Mouse (Mus musculus) urinary bladder, postnatal 4 days (tissue): Measurements from ENCODE around the gene Ets2.
"Not testable (repeated sequence)": the region's sequence is repeated elsewhere in the genome, so short reads cannot be mapped to it uniquely, and the experiment has no call there.

ENCODE experiments used
- DNase-seq, 2 experiments: peaks; one replicate each; pipeline ENCODE4 v3.0.0; 2021 to 2022; ENCODE audit warnings: low spot score in 2 of 2

Ets2 gene

DNA sequence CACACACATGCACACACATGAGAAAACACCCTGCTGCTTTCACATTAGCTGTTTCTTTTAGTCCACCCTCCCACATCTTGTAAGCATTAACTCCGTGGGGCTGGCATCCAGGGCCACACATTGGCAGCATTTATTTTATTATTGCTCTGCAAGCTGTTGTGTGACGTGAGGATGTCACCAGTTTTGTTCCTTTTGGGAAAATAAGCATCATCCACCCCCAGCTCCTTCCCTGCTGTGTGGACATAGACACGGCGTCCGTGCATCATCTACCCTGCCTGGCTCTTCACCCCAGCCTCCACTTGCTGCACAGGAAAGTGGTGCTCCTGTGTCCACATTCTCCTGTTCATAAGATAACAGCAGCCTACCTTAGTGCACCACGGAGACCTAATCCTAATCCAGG is 27.9 kb downstream of the Ets2 start:
- DNase-seq = no peak

DNA sequence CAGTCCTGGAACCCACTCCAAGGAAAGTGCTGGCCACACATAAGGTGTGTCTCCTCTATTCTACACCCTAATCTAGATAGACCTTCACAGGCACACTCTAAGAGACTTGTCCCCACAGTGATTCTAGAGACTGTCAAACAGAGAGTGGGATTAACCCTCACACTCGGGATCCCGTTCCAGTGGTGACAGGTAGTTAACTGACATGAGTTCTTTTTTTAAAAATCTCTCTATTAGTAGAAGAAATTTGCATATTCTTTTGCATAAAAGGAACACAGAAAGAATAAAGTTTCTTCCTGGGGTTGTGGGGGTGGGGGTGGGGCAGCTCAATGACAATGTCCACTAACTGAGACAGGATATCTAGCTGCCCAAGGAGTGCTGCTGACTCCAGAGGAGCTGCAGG is 32.9 kb downstream of the Ets2 start:
- DNase-seq = no peak

- no peak for DNase-seq
Measured at GRCm38 (mm10) chr16:95736059-95736458, 34.2 kb downstream of the Ets2 start.

DNA sequence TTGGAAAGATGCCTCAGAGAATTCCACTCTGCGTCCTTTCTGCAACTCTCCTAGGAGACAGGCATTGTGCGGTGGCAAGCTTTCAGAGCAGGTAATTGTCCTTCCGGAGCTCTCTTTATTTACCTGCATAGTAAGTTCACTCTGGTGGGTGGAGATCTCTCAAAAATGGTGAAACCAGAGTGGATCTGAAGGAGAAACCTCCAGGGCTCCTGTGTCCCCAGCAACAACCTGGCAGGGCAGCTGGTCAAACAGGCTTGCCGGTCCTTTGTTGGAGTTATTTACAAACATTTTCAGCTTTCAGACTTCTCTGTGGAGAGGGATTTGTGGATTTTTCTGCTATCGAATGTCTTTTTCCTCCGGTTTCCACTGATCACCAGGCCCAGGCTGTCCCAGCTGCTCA is 34.6 kb downstream of the Ets2 start:
- DNase-seq = no peak

DNA sequence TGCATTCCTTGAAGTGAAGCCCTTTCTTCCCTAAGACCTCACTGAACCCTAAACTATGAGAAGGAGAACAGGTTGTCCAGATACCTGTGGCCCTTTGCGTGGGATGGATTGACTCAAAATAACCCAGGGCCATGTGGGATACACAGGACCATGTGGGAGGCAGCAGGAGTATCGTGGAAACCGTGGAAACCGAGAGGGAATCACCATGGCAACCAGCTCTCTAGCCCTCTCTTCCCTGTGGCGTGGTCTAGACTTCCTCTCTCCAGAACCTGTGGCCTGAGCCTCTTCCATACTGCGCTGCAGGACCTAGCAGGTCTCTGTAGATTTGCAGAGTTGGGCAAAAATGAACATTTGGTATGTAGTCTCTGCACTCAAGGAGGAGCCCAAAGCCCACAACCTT is 37.6 kb downstream of the Ets2 start:
- DNase-seq = no peak

- no peak for DNase-seq
Measured at GRCm38 (mm10) chr16:95741358-95741757, 39.5 kb downstream of the Ets2 start.

- DNase-seq = no peak
Measured at GRCm38 (mm10) chr16:95741915-95742739, 40.3 kb downstream of the Ets2 start.

GRCm38 (mm10) chr16:95742740-95743030 is 40.8 kb downstream of the Ets2 start:
- DNase-seq = no peak

DNA sequence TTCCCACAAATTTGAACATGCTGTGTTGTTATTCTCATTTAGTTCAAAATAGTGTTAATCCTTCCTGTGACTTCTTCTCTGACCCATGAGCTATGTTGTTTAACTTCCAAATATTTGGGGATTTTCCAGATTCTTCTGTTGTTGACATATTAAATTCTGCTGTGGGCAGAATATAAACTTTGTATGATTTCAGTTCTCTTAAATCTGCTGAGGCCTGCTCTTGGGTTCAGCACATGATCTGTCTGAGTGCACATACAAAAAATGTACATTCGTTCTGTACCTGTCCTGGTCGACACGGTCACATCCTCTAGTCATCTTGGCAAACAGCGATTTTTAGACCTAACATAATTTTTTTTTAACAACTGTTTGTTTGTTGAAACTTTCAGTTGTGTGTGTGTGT is 41.2 kb downstream of the Ets2 start:
- no peak for DNase-seq

- no peak for DNase-seq
Measured at GRCm38 (mm10) chr16:95744771-95745170, 42.9 kb downstream of the Ets2 start.

- no peak for DNase-seq
Measured at GRCm38 (mm10) chr16:95745685-95746084, 43.8 kb downstream of the Ets2 start.

- DNase-seq = no peak
Measured at GRCm38 (mm10) chr16:95746565-95746964, 44.7 kb downstream of the Ets2 start.

GRCm38 (mm10) chr16:95749291-95750103 is 47.6 kb downstream of the Ets2 start:
- DNase-seq = no peak

GRCm38 (mm10) chr16:95750211-95750629 is 48.3 kb downstream of the Ets2 start:
- DNase-seq = no peak

- no peak for DNase-seq
Measured at GRCm38 (mm10) chr16:95752502-95752901, 50.6 kb downstream of the Ets2 start.

- no peak for DNase-seq
Measured at GRCm38 (mm10) chr16:95753295-95753694, 51.4 kb downstream of the Ets2 start.

DNA sequence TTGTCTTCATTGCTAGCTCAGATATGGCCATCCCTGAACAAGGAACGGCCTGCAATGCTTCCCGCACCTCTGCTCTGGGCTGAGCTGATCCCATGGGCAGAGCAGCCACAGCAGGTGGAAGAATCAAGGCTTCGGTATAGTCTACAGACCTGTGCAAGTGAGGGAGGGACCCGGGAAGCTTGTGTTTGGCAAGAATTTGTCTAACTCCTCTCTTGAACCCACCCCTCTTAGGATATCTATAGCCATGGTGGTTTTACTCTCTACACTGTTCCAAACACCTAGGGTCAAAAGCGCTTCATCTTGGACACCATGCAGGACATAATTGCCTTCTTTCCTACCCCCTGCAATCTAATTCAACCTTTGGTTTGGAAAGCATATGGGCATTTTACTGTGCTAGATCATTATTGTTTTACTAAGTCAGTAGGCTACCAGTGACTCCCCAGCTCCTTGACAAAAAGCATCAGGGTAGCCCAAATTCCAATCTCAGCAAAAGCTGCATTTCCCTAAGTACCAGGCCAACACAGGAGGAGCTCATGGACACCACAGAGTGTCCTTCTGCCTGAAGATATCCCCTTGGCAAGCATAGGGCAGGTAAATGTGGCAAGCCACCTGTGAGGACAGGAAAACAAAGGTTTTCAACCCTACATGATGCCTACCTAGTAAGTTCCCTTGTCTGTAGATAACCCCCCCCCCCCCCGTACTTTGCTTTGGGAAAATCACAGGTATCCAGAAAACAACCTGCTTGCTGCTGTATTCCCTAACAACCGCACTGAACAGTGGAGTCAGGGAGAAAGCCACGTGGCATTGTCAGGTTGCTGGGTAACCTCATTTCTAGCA is 57.5 kb downstream of the Ets2 start:
- no peak for DNase-seq

DNA sequence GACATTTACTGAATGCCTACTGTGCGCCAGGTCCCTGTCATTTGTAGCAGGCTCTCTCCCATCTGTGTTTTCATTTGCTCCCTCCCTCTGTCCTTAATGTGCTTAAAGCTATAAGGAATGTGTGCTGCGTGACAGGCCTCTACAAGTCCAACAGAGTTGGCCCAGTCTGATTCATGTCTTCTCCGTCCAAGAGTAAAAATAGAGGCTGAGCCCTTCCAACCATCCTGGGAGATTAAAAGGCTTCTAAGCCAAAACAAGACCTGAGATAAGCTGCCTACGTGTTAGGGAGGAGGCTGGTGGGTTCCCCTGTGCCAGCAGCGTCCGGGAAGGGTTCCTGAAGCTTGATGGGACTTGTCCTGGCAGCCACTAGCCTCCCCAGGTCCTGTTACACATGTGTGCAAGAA is 58.1 kb downstream of the Ets2 start:
- DNase-seq = no peak

DNA sequence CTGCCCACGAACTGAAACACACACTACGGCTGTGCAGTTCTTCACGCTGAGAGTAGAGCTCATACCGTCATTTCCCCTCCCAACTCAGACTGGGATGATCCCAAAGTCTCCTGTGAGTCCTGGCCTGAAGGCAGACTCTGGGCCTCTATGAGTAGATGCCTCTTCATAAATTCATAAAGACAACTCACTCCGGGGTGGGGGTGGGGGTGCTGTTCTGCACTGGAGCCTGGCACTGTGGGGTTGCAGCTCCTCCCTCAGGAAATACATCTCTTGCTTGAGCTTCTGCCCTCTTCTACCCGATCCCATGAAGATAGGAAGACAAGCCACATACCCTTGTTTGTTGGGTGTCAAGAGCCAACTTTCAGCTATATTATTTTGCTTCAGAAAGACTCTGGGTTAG is 59.9 kb downstream of the Ets2 start:
- no peak for DNase-seq

DNA sequence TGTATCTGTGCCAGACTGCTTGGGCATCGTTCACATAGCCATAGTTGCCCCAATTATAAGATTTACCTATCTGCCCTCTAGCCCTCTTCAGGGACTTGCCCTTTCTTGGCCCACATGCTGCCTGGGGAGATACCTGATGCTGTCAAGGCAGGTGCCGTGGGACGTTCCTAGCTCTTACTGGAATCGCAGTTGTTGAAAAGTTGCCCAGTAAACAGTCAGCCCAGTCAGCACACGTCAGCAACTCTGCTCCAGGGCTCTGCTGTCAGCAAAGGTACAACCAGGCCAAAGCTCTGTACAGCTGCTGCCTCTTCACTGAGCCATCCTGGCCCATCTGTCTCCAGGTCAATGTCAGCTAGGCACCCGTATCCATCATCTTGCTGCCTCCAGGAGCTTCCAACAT is 61.3 kb downstream of the Ets2 start:
- DNase-seq = no peak

- DNase-seq = not testable (repeated sequence)
Measured at GRCm38 (mm10) chr16:95764041-95764440, 62.2 kb downstream of the Ets2 start.

DNA sequence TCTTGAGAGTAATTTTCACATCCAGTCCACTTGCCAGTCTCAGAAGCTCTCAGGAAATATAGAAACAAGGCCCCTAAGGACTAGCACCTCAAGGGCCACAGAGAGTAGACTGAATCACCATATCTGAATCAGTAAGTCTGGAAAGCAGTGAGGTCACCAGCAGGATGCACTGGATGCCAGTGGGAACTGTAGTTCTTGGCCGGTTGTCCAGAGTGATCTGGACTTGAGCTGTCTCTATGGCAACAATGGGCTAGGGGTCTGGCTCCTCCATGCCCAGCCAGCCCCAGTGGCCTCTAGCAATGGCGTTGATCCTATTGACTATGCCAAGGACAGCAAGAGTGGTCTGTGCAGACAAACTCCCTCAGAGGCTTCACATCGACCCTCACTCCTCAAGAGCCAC is 64.3 kb downstream of the Ets2 start:
- DNase-seq = no peak
